Mouse (Mus musculus) midbrain, embryonic 11.5 days (tissue): Measurements from ENCODE around the gene Olfr643. TPM values are rescaled to one million over a fixed set of nuclear protein-coding genes. Genes with fewer than 3 reads are reported as not detected.

Source experiments
- ATAC-seq: fragments of 200-750 bp; cut with Nextera tagmentation; 2 replicates; pipeline ENCODE4 v1.8.0; 2017; ENCODE audit warnings: moderate TSS enrichment, moderate library complexity; ENCODE audit not compliant: low FRiP score
- DNase-seq: peaks from one replicate; pipeline ENCODE4 v3.0.0; 2015; ENCODE audit warnings: low spot score; ENCODE audit errors: missing footprints
- H3K27ac ChIP-seq: fragments of 300-500 bp; sonication (generic); 2 replicates; pipeline ENCODE4 v1.5.1; 2014; ENCODE audit warnings: low read depth, low read length
- H3K27me3 ChIP-seq: fragments of 300-500 bp; sonication (generic); 2 replicates; pipeline ENCODE4 v1.6.1; 2014; ENCODE audit warnings: mild to moderate bottlenecking, low read length, moderate library complexity, mixed read lengths; ENCODE audit not compliant: control insufficient read depth, insufficient read depth
- H3K36me3 ChIP-seq: fragments of 300-500 bp; sonication (generic); 2 replicates; pipeline ENCODE4 v1.6.1; 2014; ENCODE audit warnings: mild to moderate bottlenecking, low read length, moderate library complexity, mixed read lengths; ENCODE audit not compliant: control insufficient read depth, insufficient read depth
- H3K4me1 ChIP-seq: fragments of 300-500 bp; sonication (generic); 2 replicates; pipeline ENCODE4 v1.6.1; 2014; ENCODE audit warnings: low read length; ENCODE audit not compliant: control insufficient read depth, insufficient read depth
- H3K4me2 ChIP-seq: fragments of 300-500 bp; sonication (generic); 2 replicates; pipeline ENCODE4 v1.6.1; 2014; ENCODE audit warnings: mild to moderate bottlenecking, moderate library complexity
- H3K4me3 ChIP-seq: fragments of 300-500 bp; sonication (generic); 2 replicates; pipeline ENCODE4 v1.5.1; 2014; ENCODE audit warnings: low read depth, low read length
- H3K9ac ChIP-seq: fragments of 300-500 bp; sonication (generic); 2 replicates; pipeline ENCODE4 v1.6.1; 2014; ENCODE audit warnings: low read length
- H3K9me3 ChIP-seq: fragments of 300-500 bp; sonication (generic); 2 replicates; pipeline ENCODE4 v1.6.1; 2016; ENCODE audit warnings: low read length; ENCODE audit not compliant: control insufficient read depth
- WGBS: fragments of 180-500 bp; shearing (Covaris S2); extraction: QIAGEN DNeasy Blood & Tissue Kit; methylation state at CpG from one replicate; pipeline ENCODE4 v1.1.7; 2014; 5-methylcytosine and 5-hydroxymethylcytosine counted together
- polyA plus RNA-seq: library from polyadenylated mRNA; unstranded; fragments of >200 nt; fragmentation: Nextera tagmentation; extraction: Ambion mirVana; gene quantifications from 2 replicates; pipeline ENCODE4 v1.2.1, GENCODE M21; 2014

Gene Olfr643
- polyA plus RNA-seq, 1 experiment from 2014 or later: not detected

DNA sequence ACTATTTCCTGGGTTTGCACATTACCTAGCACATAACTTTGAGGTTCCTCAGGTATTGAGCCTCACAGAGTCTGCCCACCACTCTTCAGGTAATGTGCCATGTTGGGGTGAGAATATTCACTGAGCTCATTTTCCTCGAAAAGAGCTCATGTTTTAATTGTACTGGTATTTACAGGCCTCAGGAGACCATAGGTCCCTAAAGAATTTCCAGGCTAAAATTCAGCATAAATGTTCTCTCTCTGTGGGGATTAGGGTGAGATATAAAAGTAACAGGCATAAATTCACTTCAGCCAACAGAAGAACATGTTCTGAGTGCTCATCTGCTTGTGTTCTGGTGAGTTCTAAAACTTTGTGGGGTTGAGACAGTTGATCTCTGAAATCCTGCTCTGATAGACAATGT lies 102.1 kb downstream of the Olfr643 start, which contains the start of gene Olfr641:
Gene Olfr641 (plus strand): TSS at position 301 of the 400 bp plus-strand sequence.
- H3K27ac ChIP-seq: no peak within 1 kb of the TSS
- H3K4me3 ChIP-seq: no peak within 1 kb of the TSS
- no peaks in the 10 kb centered on the region for H3K27me3 ChIP-seq
- no peak for ATAC-seq
- H3K9ac ChIP-seq: no peak within 1 kb of the TSS
- 76% methylated on average over 1 of the region's 1 CpGs for WGBS
- no peaks in the 10 kb centered on the region for H3K9me3 ChIP-seq
- H3K36me3 ChIP-seq: no peaks in the 10 kb centered on the region
- H3K4me2 ChIP-seq: no peak within 1 kb of the TSS
- no peak for DNase-seq
- no peaks in the 10 kb centered on the region for H3K4me1 ChIP-seq

DNA sequence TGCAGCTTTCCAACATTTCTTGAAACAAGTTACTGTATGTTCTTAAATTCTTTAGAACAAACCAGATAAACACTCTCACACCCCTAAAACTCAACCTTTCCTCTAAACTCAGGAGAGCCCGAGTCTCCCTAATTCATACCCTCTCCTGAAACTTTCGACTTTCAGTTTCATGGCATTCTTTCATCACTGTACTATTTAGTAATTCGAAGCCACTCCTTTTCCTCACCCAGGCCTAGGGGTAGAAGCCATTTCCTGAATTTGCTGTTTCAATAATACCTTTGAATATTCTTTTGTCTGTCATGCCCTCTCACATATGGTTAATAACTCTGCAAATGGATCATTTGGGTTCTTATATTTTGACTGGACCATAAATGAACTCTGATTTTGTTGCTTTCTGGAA lies 110.2 kb downstream of the Olfr643 start:
- no peaks in the 10 kb centered on the region for H3K36me3 ChIP-seq
- H3K4me3 ChIP-seq: no peak overlapping the region
- no peaks in the 10 kb centered on the region for H3K9me3 ChIP-seq
- no peak overlapping the region for H3K9ac ChIP-seq
- ATAC-seq (no peak), DNase-seq (no peak)
- H3K27ac ChIP-seq: no peak overlapping the region
- no peaks in the 10 kb centered on the region for H3K4me1 ChIP-seq
- WGBS: 90% methylated on average over 3 of the region's 3 CpGs
- no peak overlapping the region for H3K4me2 ChIP-seq
- no peaks in the 10 kb centered on the region for H3K27me3 ChIP-seq

DNA sequence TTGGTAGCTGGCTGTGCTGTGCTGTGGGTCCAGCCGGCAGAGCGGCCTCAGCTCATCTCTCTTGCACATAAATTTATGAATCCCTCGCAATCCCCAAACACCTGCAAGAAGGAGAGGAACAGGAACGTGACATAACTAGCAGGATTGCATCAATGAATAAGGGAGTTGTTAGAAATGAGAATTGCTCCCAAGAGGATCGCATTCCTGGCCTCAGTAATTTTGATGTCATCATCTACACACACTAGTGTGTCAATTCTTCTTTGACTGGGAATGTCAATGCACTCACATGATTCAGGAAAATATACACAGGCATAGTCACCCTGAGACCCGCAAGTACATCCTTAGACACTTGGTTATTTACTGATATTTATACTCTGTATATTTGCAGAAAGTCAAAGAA lies 111.7 kb downstream of the Olfr643 start, which contains the start of gene Olfr640:
Gene Olfr640 (minus strand): TSS at position 101 of the 400 bp plus-strand sequence.
- Histone ChIP-seq H3K27me3 (no peaks in the 10 kb centered on the region), H3K4me3 (no peak within 1 kb of the TSS), H3K4me2 (no peak within 1 kb of the TSS), H3K9ac (no peak within 1 kb of the TSS), H3K4me1 (no peaks in the 10 kb centered on the region), H3K9me3 (no peaks in the 10 kb centered on the region), H3K27ac (no peak within 1 kb of the TSS), H3K36me3 (no peaks in the 10 kb centered on the region)
- 80% methylated on average over 6 of the region's 6 CpGs for WGBS
- DNase-seq (no peak), ATAC-seq (no peak)

DNA sequence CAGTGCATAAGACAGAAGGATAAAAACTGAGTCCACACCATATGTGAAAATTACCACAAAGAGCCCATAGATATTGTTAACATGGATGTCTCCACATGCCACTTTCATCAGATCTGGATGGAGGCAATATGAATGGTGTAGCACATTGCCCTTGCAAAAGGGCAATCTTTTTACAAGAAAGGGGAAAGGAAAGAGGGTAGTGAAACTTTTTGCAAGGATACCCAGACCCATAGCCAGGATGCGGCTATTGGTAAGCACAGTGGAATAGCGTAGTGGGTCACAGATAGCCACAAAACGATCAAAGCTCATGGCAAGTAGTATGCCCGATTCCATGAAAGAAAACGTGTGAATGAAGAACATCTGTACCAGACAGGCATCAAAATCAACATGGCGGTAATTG lies 115.6 kb downstream of the Olfr643 start:
- DNase-seq (peak; percentile 6), ATAC-seq (no peak)
- WGBS: 90% methylated on average over 6 of the region's 6 CpGs
- no peak overlapping the region for H3K4me3 ChIP-seq
- no peaks in the 10 kb centered on the region for H3K27me3 ChIP-seq
- H3K4me2 ChIP-seq: no peak overlapping the region
- no peaks in the 10 kb centered on the region for H3K36me3 ChIP-seq
- no peaks in the 10 kb centered on the region for H3K4me1 ChIP-seq
- no peaks in the 10 kb centered on the region for H3K9me3 ChIP-seq
- H3K9ac ChIP-seq: no peak overlapping the region
- H3K27ac ChIP-seq: no peak overlapping the region

DNA sequence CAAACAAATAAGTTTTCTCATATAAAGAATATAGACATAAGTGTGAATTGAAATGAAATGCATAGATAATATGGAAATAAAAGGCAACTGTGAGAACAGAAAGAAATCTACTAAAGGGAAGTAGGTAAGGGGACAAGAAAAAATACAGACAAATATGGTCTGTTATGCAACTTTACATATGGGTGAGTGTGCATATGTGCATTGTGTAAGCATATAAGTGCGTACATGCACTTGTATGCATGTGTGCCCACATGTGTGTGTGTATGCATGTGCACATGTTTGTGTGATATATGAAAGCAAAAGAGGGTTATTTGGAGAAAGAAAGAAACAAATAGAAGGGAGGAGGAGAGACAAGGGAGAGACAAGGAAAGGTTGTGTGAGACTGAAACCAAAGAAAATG lies 118.3 kb downstream of the Olfr643 start:
- Histone ChIP-seq H3K27ac (no peak overlapping the region), H3K36me3 (no peaks in the 10 kb centered on the region), H3K27me3 (no peaks in the 10 kb centered on the region), H3K9me3 (no peaks in the 10 kb centered on the region), H3K9ac (no peak overlapping the region), H3K4me3 (no peak overlapping the region), H3K4me1 (no peaks in the 10 kb centered on the region), H3K4me2 (no peak overlapping the region)
- 95% methylated on average over 1 of the region's 1 CpGs for WGBS
- no peak for ATAC-seq
- DNase-seq: peak; percentile 26

DNA sequence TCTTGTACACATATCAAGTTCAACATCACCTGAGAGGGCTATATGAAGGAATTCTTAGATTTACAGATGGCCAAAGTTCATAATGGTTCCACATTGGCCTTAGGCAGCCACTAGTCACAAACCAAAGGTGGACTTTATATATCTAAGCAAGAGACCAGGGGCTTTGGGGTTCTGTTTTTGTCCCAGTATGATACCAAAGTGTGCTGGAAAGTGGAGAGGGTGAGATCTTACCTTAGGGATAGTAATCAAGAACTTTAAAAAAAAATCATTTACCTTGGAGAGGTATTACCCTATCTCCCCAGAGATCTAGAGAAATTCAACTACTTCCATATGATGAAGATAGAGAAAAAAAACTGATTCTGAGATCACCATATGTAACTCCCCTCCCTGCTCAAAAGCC lies 120.0 kb downstream of the Olfr643 start, which contains the start of gene Olfr639:
Gene Olfr639 (minus strand): TSS at position 101 of the 400 bp plus-strand sequence.
- Histone ChIP-seq H3K9ac (no peak within 1 kb of the TSS), H3K36me3 (no peaks in the 10 kb centered on the region), H3K9me3 (no peaks in the 10 kb centered on the region), H3K4me2 (no peak within 1 kb of the TSS), H3K27me3 (no peaks in the 10 kb centered on the region), H3K4me3 (no peak within 1 kb of the TSS), H3K4me1 (no peaks in the 10 kb centered on the region), H3K27ac (no peak within 1 kb of the TSS)
- no peak for ATAC-seq
- DNase-seq: no peak

DNA sequence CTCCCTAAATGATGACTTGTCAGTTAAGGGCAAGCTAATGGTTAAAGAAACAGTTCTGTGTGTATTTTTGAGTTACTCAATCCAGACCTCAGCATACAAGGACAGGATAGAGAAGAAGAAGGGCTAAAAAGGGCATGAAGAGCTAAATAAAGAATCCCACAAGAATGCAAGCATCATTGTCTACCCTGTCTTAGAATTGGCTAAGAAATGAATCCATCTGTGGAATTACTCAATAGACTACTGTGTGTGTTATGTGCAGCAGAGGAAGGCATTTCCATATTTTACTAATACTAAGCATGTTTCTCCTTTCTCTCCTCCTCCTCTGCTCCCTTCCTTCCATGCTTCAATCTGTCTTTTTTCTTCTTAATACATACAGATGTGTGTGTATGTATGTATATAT lies 138.1 kb downstream of the Olfr643 start:
- DNase-seq (no peak), ATAC-seq (no peak)
- no peak overlapping the region for H3K27ac ChIP-seq

DNA sequence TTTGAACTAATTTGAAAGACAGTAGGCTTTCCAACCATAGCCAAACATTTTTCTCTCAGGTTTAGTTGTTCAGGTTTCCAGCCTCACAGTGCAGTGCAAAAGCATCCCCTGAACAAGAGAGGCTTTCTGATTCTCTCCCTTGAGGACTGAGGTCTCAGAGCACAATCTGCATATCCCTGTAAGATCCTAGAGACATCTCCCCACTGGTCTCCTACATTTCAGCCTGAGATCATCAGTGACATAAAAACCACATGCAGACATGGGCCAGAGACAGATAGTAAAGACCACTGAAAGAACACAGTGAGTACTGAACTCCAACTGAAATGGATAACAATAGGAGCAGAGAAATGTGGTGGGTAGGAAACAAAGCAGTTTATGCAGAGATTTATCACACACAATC lies 138.8 kb downstream of the Olfr643 start, which contains the start of gene Olfr638:
Gene Olfr638 (plus strand): TSS at position 301 of the 400 bp plus-strand sequence.
- no peak within 1 kb of the TSS for H3K4me2 ChIP-seq
- no peaks in the 10 kb centered on the region for H3K36me3 ChIP-seq
- no peaks in the 10 kb centered on the region for H3K4me1 ChIP-seq
- no peak for ATAC-seq
- H3K27me3 ChIP-seq: no peaks in the 10 kb centered on the region
- H3K9me3 ChIP-seq: no peaks in the 10 kb centered on the region
- no peak within 1 kb of the TSS for H3K9ac ChIP-seq
- H3K4me3 ChIP-seq: no peak within 1 kb of the TSS
- DNase-seq: no peak
- H3K27ac ChIP-seq: no peak within 1 kb of the TSS

More for the DNA sequence above, 138.1 kb downstream of the Olfr643 start:
- no peaks in the 10 kb centered on the region for H3K4me1 ChIP-seq
- H3K36me3 ChIP-seq: no peaks in the 10 kb centered on the region
- no peak overlapping the region for H3K4me2 ChIP-seq
- no peaks in the 10 kb centered on the region for H3K9me3 ChIP-seq
- H3K4me3 ChIP-seq: no peak overlapping the region
- H3K9ac ChIP-seq: no peak overlapping the region
- H3K27me3 ChIP-seq: no peaks in the 10 kb centered on the region

DNA sequence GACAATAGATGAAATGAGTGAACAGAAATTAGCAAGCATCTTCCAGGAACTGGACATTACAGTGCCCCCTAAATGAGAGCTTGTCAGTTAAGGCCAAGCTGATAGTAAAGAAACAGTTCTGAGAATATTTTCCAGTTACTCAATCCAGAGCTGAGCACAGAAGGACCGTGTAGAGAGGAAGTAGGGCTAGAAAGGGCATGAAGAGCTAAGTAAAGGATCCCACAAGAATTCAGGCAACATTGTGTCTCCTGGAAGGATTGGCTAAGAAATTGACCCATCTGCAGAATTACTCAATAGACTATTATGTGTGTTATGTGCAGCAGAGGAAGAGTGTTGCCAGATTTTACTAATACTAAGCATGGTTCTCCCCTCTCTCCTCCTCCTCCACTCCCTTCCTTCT lies 165.4 kb downstream of the Olfr643 start:
- Histone ChIP-seq H3K4me1 (no peaks in the 10 kb centered on the region), H3K4me3 (no peak overlapping the region), H3K4me2 (no peak overlapping the region), H3K27me3 (no peaks in the 10 kb centered on the region), H3K27ac (no peak overlapping the region), H3K36me3 (no peaks in the 10 kb centered on the region), H3K9ac (no peak overlapping the region), H3K9me3 (no peaks in the 10 kb centered on the region; the same call in 1 of the 2 replicates)
- DNase-seq: no peak
- ATAC-seq: no peak
- WGBS: 75% methylated on average over 1 of the region's 1 CpGs

DNA sequence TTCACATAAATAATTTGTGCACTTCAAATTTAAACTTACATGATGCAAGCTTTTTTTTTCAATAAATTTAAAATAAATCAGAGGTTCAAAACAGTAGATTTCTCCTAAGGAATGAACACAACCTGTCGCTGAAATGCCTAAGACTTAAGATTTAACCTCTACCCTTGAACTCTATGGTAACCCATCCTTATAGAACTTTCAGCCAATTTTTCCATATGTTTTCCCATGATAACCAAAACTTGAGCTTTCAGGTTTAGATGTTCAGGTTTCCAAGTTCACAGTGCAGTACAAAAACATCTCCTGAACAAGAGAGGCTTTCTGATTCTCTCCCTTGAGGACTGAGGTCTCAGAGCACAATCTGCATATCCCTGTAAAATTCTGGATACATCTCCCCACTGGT lies 166.4 kb downstream of the Olfr643 start, which contains the start of gene Olfr635:
Gene Olfr635 (plus strand): TSS at position 301 of the 400 bp plus-strand sequence.
- no peak for DNase-seq
- Histone ChIP-seq H3K4me3 (no peak within 1 kb of the TSS), H3K27ac (no peak within 1 kb of the TSS), H3K4me1 (no peaks in the 10 kb centered on the region), H3K4me2 (no peak within 1 kb of the TSS), H3K27me3 (no peaks in the 10 kb centered on the region), H3K36me3 (no peaks in the 10 kb centered on the region), H3K9ac (no peak within 1 kb of the TSS), H3K9me3 (no peaks in the 10 kb centered on the region)
- no peak for ATAC-seq
- 69% methylated on average over 1 of the region's 1 CpGs for WGBS
